Mouse (Mus musculus): Measurements from ENCODE around the gene Zeb2. TPM values are rescaled to one million over a fixed set of nuclear protein-coding genes. Genes with fewer than 3 reads are reported as not detected.

Gene Zeb2
- polyA plus RNA-seq, 1 experiment from 2014 or later = 96.4 TPM

DNA sequence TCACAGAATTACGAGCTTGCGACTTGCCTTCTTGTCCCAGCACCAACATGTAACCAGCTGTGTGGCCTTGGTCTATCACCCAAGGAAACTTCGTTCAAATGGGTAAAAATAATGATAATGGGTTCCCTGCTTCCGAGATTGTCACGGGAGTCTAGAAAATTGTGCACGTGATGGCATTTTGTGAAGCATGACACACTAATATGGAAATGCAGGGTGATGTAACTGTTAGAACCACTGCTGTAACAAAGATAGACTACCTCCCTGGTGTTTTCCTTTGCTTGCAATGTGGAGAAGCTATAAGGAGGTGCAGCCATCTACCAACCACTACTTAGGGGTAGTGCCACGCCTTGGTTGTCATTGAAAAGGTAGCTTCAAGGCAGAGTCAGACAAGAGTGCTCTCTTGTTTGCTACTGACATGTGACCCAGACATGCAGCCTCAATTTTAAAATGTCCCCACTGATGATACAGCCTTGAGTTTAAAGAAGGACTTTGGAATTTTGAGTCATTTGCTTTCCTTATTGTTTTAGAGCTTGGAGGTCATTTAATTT lies 89.0 kb downstream of the Zeb2 start:
- Histone ChIP-seq H3K36me3 (no peaks in the 10 kb centered on the region), H3K9me3 (no peaks in the 10 kb centered on the region), H3K4me3 (no peak overlapping the region), H3K27me3 (no peaks in the 10 kb centered on the region), H3K9ac (no peak overlapping the region), H3K4me2 (no peak overlapping the region), H3K27ac (no peak overlapping the region), H3K4me1 (peaks cover 16% of the 10 kb centered on the region)
- 81% methylated on average over 7 of the region's 7 CpGs for WGBS
- ATAC-seq (ENCODE audit: insufficient number of reproducible peaks, insufficient read depth, low FRiP score, low TSS enrichment, low read depth) = no peak

DNA sequence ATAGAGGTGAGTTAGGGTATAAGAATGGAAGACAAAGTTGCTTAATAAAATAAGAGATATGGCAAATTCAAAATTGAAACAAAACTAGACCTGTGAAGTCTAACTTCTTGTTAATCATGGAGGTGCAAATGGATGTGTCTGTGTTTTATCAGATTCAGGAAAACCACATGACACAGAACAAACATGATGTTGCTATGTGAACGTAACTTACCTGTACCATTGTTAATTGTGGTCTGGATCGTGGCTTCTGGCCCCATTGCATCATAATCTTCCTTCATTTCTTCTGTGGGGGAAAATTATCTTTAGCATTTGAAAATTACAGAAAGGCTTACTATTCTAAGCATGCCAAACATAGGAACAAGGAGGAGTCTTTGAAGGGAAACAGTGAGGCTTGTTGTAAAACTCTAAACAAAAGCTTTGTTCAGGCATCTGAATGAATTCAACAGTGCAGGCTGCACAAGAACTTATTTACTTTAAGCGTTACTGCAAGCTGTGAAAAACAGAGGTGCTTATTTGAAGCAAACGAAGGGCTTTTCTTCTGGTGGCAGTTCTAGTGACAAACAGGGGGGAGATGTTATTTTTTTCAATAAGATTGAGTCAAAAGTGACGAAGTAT lies 99.9 kb downstream of the Zeb2 start:
- no peak for ATAC-seq (ENCODE audit: insufficient number of reproducible peaks, insufficient read depth, low FRiP score, low TSS enrichment, low read depth)
- Histone ChIP-seq H3K27ac (no peak overlapping the region), H3K4me2 (no peak overlapping the region), H3K9me3 (no peaks in the 10 kb centered on the region), H3K27me3 (no peaks in the 10 kb centered on the region), H3K9ac (no peak overlapping the region), H3K4me1 (peaks cover 6% of the 10 kb centered on the region; the same call in 1 of the 2 replicates), H3K4me3 (no peak overlapping the region), H3K36me3 (peaks cover 29% of the 10 kb centered on the region)
- 72% methylated on average over 5 of the region's 5 CpGs for WGBS

DNA sequence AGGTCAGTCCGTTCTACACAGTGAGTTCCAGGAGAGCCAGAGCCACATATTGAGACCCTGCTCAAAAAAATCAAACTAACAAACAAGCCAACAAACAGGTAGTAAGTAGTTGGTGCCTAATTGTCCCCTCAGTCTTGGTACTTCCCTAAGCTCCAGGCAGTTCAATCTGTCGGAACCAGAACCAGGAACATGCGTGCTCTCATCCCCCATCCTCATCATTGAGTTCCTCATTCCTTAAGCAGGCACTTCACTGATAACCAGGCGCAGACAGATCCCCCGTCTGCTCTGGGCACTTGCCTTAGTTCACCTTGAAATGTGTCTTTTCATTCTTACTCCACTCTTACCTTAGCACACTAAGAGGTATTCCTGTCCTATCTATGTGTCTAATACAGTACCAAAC lies 103.9 kb downstream of the Zeb2 start:
- no peak overlapping the region for H3K9ac ChIP-seq
- H3K4me1 ChIP-seq = no peaks in the 10 kb centered on the region
- no peak overlapping the region for H3K4me2 ChIP-seq
- no peaks in the 10 kb centered on the region for H3K27me3 ChIP-seq
- H3K36me3 ChIP-seq = peaks cover 33% of the 10 kb centered on the region
- no peaks in the 10 kb centered on the region for H3K9me3 ChIP-seq
- WGBS = 86% methylated on average over 5 of the region's 5 CpGs
- no peak overlapping the region for H3K4me3 ChIP-seq
- no peak for ATAC-seq (ENCODE audit: insufficient number of reproducible peaks, insufficient read depth, low FRiP score, low TSS enrichment, low read depth)
- no peak overlapping the region for H3K27ac ChIP-seq

DNA sequence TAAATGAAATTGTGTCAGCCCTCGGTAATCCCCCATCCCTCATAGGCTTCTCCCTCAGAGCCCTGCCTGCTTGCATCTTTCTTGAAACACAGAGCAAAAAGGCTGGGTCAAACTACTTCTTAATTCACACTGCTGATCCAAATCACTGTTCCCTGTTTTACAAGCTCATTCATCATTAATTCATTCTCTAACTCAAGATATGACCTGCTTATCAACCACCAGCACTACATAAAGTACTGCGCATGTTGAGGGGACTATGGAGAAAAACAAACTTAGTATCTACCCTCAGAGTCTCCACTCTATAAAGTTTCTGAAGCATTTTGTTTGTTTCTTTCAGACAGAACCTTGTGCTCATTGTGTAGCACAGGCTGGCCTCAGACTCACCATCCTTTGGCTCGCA lies 104.5 kb downstream of the Zeb2 start:
- no peak overlapping the region for H3K27ac ChIP-seq
- H3K9ac ChIP-seq = no peak overlapping the region
- no peak overlapping the region for H3K4me2 ChIP-seq
- no peaks in the 10 kb centered on the region for H3K9me3 ChIP-seq
- 88% methylated on average over 3 of the region's 3 CpGs for WGBS
- peaks cover 31% of the 10 kb centered on the region for H3K36me3 ChIP-seq
- no peak overlapping the region for H3K4me3 ChIP-seq
- no peak for ATAC-seq (ENCODE audit: insufficient number of reproducible peaks, insufficient read depth, low FRiP score, low TSS enrichment, low read depth)
- no peaks in the 10 kb centered on the region for H3K27me3 ChIP-seq
- H3K4me1 ChIP-seq = no peaks in the 10 kb centered on the region

DNA sequence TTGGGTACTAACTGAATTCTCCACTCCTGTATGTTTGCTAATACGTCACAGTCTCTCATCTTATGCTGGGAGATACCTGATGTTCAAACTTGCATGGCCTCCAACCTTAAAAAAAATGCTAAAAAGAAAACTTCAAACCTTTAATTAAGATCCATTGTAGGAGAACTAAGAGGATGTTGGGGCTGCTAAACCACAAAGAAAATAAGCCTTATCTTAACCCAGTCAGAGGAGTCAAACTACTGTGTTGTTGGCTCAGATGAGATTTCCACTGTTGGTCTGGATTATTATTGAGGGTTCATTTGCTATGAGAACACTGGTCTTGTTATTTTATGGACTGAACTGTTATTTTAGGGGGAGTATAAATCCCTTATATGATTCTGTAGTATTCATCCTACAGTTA lies 106.5 kb downstream of the Zeb2 start:
- Histone ChIP-seq H3K9me3 (no peaks in the 10 kb centered on the region), H3K4me3 (no peak overlapping the region), H3K36me3 (peaks cover 29% of the 10 kb centered on the region), H3K4me1 (no peaks in the 10 kb centered on the region), H3K27ac (no peak overlapping the region), H3K27me3 (no peaks in the 10 kb centered on the region), H3K9ac (no peak overlapping the region), H3K4me2 (no peak overlapping the region)
- WGBS = 88% methylated on average over 1 of the region's 1 CpGs
- no peak for ATAC-seq (ENCODE audit: insufficient number of reproducible peaks, insufficient read depth, low FRiP score, low TSS enrichment, low read depth)

DNA sequence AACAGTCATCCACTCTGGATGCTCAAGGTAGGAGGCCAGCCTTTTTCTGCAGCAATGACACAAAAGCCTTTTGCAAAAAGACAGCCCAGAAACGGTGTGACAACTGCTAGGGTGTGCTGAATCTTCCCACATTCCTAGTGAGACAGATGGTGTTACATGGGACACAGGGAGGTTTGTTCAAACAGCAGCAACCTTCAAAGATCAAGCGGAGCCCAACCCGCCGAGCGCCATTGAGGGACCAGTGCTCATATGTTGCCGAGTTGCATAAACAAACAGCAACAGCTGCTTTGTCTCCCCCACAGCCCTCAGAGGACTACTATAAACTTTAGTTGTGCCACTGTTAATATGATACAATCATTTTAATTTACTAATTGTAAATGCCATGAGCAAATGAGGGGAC lies 117.3 kb downstream of the Zeb2 start:
- peaks cover 52% of the 10 kb centered on the region for H3K36me3 ChIP-seq
- no peak for ATAC-seq (ENCODE audit: insufficient number of reproducible peaks, insufficient read depth, low FRiP score, low TSS enrichment, low read depth)
- H3K4me2 ChIP-seq = no peak overlapping the region
- no peaks in the 10 kb centered on the region for H3K4me1 ChIP-seq
- H3K9ac ChIP-seq = no peak overlapping the region
- H3K27me3 ChIP-seq = no peaks in the 10 kb centered on the region
- H3K9me3 ChIP-seq = no peaks in the 10 kb centered on the region
- 66% methylated on average over 6 of the region's 6 CpGs for WGBS
- H3K4me3 ChIP-seq = no peak overlapping the region
- H3K27ac ChIP-seq = no peak overlapping the region

DNA sequence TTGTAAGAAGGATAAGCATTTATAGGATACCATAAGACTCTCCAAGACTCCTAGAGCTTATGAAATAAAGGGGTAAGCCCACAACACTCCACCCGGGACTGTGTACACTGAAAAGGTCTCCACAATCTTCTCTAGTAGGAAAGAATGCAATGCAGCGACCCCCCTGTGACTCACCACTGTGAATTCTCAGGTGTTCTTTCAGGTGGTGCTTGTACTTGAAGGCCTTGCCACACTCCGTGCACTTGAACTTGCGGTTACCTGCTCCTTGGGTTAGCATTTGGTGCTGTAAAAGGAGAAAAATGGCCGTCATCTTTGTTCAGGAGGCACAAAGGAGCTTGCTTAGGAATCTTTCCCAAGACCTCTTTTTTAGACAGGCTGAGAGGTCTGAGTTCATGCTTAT lies 118.5 kb downstream of the Zeb2 start:
- no peaks in the 10 kb centered on the region for H3K27me3 ChIP-seq
- H3K4me2 ChIP-seq = no peak overlapping the region
- H3K9me3 ChIP-seq = no peaks in the 10 kb centered on the region
- no peak overlapping the region for H3K4me3 ChIP-seq
- ATAC-seq (ENCODE audit: insufficient number of reproducible peaks, insufficient read depth, low FRiP score, low TSS enrichment, low read depth) = no peak
- no peaks in the 10 kb centered on the region for H3K4me1 ChIP-seq
- WGBS = 92% methylated on average over 5 of the region's 5 CpGs
- peaks cover 58% of the 10 kb centered on the region for H3K36me3 ChIP-seq
- H3K27ac ChIP-seq = no peak overlapping the region
- no peak overlapping the region for H3K9ac ChIP-seq

DNA sequence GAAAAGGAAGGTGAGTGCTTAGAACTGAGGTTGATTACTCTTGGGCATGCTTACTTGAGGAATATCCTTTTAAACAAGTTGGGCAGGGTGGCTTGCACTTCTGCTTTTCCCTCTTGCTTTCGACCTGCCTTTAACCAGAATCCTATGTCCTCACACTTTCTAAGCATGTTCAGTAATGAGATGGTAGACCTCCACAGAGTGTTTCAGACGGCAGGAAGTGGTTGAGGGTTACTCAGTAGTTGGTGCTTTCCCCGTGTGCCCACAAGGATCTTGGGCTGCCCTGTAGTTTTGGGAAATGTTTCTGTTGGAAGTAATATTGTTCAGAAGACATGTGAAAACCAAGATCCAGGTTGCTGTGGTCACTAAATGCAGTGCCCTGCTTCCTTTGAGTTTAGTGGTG lies 135.5 kb downstream of the Zeb2 start:
- H3K27ac ChIP-seq = no peak overlapping the region
- H3K27me3 ChIP-seq = no peaks in the 10 kb centered on the region
- no peaks in the 10 kb centered on the region for H3K9me3 ChIP-seq
- H3K4me3 ChIP-seq = no peak overlapping the region
- H3K4me1 ChIP-seq = peaks cover 17% of the 10 kb centered on the region
- no peaks in the 10 kb centered on the region for H3K36me3 ChIP-seq
- H3K4me2 ChIP-seq = no peak overlapping the region
- WGBS = 80% methylated on average over 3 of the region's 3 CpGs
- H3K9ac ChIP-seq = no peak overlapping the region
- no peak for ATAC-seq (ENCODE audit: insufficient number of reproducible peaks, insufficient read depth, low FRiP score, low TSS enrichment, low read depth)

DNA sequence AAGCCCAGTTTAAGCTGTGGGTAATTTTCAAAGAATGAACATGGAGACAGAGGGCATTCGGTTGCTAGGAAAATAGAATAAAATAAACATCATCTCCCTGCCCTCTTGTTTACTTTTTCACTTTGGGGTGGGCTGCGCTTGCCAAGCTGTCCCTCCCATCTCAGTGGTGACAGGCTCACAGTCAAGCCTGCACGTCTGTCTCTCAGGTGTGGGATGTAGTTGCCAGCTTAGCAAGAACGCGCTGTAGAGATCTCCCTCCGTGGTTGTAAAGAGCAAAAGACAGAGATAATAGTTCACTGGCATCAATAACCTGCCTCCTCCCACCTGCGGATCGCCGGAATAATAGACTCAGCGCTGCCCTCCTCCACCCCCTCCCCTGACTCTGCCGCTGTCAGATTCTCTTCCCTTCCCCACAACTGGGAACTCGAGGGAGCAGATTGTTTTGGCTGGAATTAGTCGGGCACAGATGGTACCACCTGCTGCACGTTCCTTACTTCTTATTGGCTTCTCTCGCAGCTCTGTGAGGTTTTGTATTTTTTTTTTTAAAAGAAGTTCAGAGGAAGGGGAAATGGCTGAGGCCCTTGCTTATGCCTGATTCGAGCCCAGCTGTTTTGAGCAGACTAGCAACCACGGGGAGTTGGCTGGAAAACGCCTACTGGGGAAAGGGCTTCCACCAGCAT lies 138.0 kb downstream of the Zeb2 start:
- Histone ChIP-seq H3K27me3 (no peaks in the 10 kb centered on the region), H3K9ac (0 out of 2 replicates have a peak overlapping the region, but pooled peaks have one; percentile 27), H3K27ac (no peak overlapping the region), H3K4me2 (peak overlapping the region; percentile 63), H3K4me3 (peak overlapping the region; percentile 34), H3K9me3 (no peaks in the 10 kb centered on the region), H3K4me1 (peaks cover 17% of the 10 kb centered on the region), H3K36me3 (no peaks in the 10 kb centered on the region)
- WGBS = 5% methylated on average over 18 of the region's 18 CpGs
- no peak for ATAC-seq (ENCODE audit: insufficient number of reproducible peaks, insufficient read depth, low FRiP score, low TSS enrichment, low read depth)

DNA sequence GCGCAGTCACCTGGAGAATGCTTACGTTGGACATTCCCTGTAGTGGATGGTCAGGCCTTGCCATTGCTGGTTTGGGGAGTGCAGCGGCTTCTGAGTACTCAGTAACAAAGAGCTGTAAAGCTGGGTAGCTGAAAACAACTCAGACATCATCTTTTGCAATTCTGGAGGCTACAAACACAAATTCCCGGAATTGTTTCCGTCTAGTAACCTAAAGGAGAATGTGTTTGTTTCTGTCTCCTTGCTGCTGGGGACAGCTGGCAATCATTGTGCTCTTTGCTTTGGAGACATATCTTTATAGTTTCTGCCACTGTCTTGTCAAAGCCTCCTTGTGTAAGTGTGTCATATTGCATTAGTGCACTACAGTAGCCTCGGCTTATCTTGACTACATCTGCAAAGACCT lies 139.2 kb downstream of the Zeb2 start:
- Histone ChIP-seq H3K9me3 (no peaks in the 10 kb centered on the region), H3K4me2 (no peak overlapping the region), H3K9ac (no peak overlapping the region), H3K27ac (no peak overlapping the region), H3K27me3 (no peaks in the 10 kb centered on the region), H3K4me1 (peaks cover 17% of the 10 kb centered on the region), H3K36me3 (no peaks in the 10 kb centered on the region), H3K4me3 (no peak overlapping the region)
- WGBS = 58% methylated on average over 6 of the region's 6 CpGs
- no peak for ATAC-seq (ENCODE audit: insufficient number of reproducible peaks, insufficient read depth, low FRiP score, low TSS enrichment, low read depth)

DNA sequence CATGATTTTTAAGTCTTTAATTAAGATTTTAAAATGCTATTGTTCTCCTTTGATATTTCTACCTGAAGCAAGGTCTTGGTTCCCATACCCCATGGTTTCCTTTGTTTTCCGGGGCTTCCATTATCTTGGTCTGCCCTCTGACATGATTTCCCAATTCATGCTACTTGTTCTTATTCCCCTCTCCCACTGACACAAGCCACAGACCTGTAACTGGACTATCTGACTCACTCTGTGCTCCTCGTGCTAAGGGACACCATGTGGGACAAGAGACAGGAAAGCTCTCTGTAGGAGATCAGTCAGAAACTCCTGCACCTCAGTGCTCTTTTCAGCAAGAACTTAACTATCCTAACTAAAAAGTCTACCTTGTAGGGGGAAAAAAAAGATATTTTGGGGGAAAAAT lies 139.6 kb downstream of the Zeb2 start:
- Histone ChIP-seq H3K27ac (no peak overlapping the region), H3K4me3 (no peak overlapping the region), H3K9ac (no peak overlapping the region), H3K9me3 (no peaks in the 10 kb centered on the region), H3K4me2 (no peak overlapping the region), H3K27me3 (no peaks in the 10 kb centered on the region), H3K4me1 (peaks cover 17% of the 10 kb centered on the region), H3K36me3 (no peaks in the 10 kb centered on the region)
- no peak for ATAC-seq (ENCODE audit: insufficient number of reproducible peaks, insufficient read depth, low FRiP score, low TSS enrichment, low read depth)
- WGBS = 71% methylated on average over 2 of the region's 2 CpGs

DNA sequence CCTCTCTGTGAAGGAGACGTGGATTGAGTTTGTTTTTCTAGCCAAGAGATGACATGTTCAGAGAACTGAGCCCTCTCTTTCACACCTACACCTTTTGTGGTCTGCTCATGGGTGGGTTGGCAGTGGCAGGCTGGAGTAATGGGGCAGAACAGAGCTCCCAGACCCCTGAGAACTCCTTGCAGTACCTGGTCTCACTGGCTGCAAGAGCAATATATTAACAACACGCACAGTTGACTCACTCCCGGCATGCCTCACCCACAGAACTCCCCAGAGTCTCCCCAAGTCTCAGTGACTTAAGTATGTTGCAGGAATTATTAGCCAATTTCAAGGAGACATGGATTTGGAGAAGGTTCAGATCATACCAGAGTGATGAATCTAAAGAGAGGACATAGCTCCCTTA lies 140.1 kb downstream of the Zeb2 start:
- Histone ChIP-seq H3K4me2 (no peak overlapping the region), H3K9ac (no peak overlapping the region), H3K27me3 (no peaks in the 10 kb centered on the region), H3K36me3 (no peaks in the 10 kb centered on the region), H3K4me3 (no peak overlapping the region), H3K4me1 (peaks cover 17% of the 10 kb centered on the region), H3K9me3 (no peaks in the 10 kb centered on the region), H3K27ac (no peak overlapping the region)
- ATAC-seq (ENCODE audit: insufficient number of reproducible peaks, insufficient read depth, low FRiP score, low TSS enrichment, low read depth) = no peak
- WGBS = 76% methylated on average over 3 of the region's 3 CpGs

Data from embryonic facial prominence, embryonic 13.5 days (tissue).